Mouse (Mus musculus) hindbrain, embryonic 12.5 days (tissue): ENCODE measurements around the gene Hyls1. TPM values are rescaled to one million over a fixed set of nuclear protein-coding genes. Genes with fewer than 3 reads are reported as not detected.
"Not testable (repeated sequence)": the region's sequence is repeated elsewhere in the genome, so short reads cannot be mapped to it uniquely, and the experiment has no call there.

Source experiments
- ATAC-seq: fragments of 200-750 bp; cut with Nextera tagmentation; 2 replicates; pipeline ENCODE4 v1.8.0; 2017; ENCODE audit warnings: moderate TSS enrichment; ENCODE audit not compliant: low FRiP score
- H3K27ac ChIP-seq: fragments of 300-500 bp; sonication (generic); 2 replicates; pipeline ENCODE4 v1.5.1; 2016; ENCODE audit warnings: mild to moderate bottlenecking
- H3K27me3 ChIP-seq: fragments of 300-500 bp; sonication (generic); 2 replicates; pipeline ENCODE4 v1.6.1; 2016; ENCODE audit warnings: mild to moderate bottlenecking
- H3K36me3 ChIP-seq: fragments of 300-500 bp; sonication (generic); 2 replicates; pipeline ENCODE4 v1.6.1; 2016; ENCODE audit warnings: mild to moderate bottlenecking
- H3K4me1 ChIP-seq: fragments of 300-500 bp; sonication (generic); 2 replicates; pipeline ENCODE4 v1.6.1; 2016
- H3K4me2 ChIP-seq: fragments of 300-500 bp; sonication (generic); replicated peaks from 2 replicates; pipeline ENCODE4 v1.6.1; 2016; ENCODE audit warnings: mild to moderate bottlenecking
- H3K4me3 ChIP-seq: fragments of 300-500 bp; sonication (generic); 2 replicates; pipeline ENCODE4 v1.5.1; 2016; ENCODE audit warnings: mild to moderate bottlenecking
- H3K9ac ChIP-seq: fragments of 300-500 bp; sonication (generic); 2 replicates; pipeline ENCODE4 v1.6.1; 2016; ENCODE audit warnings: mild to moderate bottlenecking, moderate library complexity
- H3K9me3 ChIP-seq: fragments of 300-500 bp; sonication (generic); replicated peaks from 2 replicates; pipeline ENCODE4 v1.6.1; 2016; ENCODE audit warnings: mild to moderate bottlenecking
- WGBS: fragments of 180-500 bp; shearing (Covaris S2); methylation state at CpG from one replicate; pipeline ENCODE4 v1.1.7; 2016; 5-methylcytosine and 5-hydroxymethylcytosine counted together
- polyA plus RNA-seq: library from polyadenylated mRNA; unstranded; fragments of >200 nt; fragmentation: Nextera tagmentation; extraction: Ambion mirVana; gene quantifications from 2 replicates; pipeline ENCODE4 v1.2.1, GENCODE M21; 2016

Gene Hyls1
- polyA plus RNA-seq, result 21.8 and 22.3 TPM in 2 replicates

DNA sequence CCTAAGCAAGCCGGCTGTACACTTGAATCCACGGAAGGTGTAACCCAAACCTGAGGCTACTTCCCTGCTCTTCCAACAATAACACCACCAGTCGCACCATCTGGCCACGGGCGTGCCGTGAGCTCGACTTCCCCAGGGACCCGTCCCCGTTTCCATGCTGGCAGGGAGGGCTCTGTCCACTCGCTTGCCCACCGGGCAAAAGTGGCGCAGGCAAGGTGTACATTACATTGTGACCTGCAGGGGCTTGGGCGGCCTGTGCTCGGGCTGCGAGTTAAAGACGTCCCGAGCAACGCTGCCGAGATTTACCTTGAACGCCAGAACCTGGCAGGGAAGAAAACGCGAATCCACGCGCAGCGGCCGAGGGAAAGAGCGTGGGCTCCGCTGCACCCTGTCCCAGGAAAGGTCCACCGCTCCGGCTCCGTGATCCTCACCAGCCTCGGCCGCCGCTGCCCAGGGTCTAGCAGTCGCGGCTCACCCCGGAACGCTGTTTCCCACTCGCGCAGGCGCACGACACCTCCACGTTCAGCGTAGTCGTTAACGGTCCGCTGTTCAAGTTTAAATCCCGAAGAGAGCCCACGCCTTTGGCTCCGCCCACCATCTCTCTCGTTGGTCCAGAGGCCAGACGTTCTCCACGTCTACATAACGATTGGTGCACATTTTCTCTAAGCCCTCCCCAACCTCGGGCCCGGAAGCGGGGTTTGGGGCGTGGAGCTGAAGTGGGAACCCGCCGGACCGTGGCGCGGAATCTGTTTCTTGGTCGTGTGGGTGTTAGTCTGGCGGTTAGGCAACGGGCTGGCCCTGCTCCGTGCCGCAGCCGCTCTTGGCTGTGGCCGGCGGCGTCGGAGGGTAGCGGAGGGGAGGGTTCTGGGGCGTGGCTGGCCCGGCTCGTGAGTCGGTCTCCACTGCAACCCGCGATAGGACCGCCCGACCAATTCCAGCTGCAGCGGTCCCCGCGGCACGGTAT lies at the start of gene Hyls1, which contains the start of gene Pate2:
TSS of gene Hyls1 (minus strand) at position 828 of the 964 bp plus-strand sequence.
TSS of gene Pate2 (plus strand) at position 714 of the 964 bp plus-strand sequence.
- Histone ChIP-seq H3K36me3 (peaks cover 26% of the 10 kb centered on the region), H3K4me3 (peak within 1 kb of the TSS; percentile 73), H3K27ac (peak within 1 kb of the TSS; percentile 91), H3K27me3 (peaks cover 11% of the 10 kb centered on the region), H3K9ac (peak within 1 kb of the TSS; percentile 75), H3K9me3 (no peaks in the 10 kb centered on the region), H3K4me1 (peaks cover 14% of the 10 kb centered on the region), H3K4me2 (peak within 1 kb of the TSS; percentile 71)
- under 1% methylated on average over 86 of the region's 86 CpGs for WGBS
- peak; percentile 98 for ATAC-seq

DNA sequence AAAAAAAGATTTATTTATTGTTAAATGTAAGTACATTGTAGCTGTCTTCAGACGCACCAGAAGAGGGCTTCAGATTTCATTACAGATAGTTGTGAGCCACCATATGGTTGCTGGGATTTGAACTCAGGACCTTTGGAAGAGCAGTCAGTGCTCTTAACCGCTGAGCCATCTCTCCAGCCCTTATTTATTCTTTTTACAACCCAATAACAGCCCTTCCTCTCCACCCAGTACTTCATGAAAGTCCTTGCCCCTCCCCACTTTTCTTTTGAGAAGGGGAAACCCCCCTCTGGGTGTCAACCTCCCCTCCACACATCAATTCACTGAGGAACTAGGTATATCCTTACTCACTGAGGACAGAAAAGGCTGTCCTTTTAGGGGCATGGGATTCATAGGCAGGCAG lies 46.6 kb upstream of the Hyls1 start:
- not testable (repeated sequence) for H3K4me3 ChIP-seq, H3K27me3 ChIP-seq, ATAC-seq, H3K4me2 ChIP-seq, H3K27ac ChIP-seq, H3K36me3 ChIP-seq, H3K4me1 ChIP-seq, H3K9ac ChIP-seq, H3K9me3 ChIP-seq
- WGBS, result 71% methylated on average over 2 of the region's 2 CpGs

DNA sequence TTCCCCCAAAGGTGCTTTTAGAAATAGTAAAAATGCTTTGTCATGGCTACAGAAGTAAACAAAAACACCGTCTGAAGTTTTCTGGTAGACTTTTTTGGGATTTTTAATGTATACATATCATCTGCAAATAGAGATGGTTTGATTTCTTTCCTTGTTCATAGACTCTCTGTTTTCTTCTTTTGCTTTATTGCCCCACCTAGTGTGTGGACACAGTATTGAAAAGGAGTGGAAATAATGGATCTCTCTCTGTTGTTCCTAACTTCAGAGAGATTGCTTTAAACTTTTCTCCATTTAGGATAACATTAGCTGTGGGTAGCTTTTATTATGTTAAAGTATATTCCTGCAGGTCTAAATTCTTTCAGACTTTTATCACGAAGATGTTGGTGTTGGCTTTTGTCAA lies 43.8 kb upstream of the Hyls1 start:
- Histone ChIP-seq H3K36me3 (no peaks in the 10 kb centered on the region), H3K27ac (no peak overlapping the region), H3K27me3 (no peaks in the 10 kb centered on the region), H3K9ac (no peak overlapping the region), H3K4me1 (no peaks in the 10 kb centered on the region), H3K4me3 (no peak overlapping the region), H3K9me3 (no peaks in the 10 kb centered on the region), H3K4me2 (no peak overlapping the region)
- WGBS, result 22% methylated on average over 2 of the region's 2 CpGs
- ATAC-seq, result no peak

DNA sequence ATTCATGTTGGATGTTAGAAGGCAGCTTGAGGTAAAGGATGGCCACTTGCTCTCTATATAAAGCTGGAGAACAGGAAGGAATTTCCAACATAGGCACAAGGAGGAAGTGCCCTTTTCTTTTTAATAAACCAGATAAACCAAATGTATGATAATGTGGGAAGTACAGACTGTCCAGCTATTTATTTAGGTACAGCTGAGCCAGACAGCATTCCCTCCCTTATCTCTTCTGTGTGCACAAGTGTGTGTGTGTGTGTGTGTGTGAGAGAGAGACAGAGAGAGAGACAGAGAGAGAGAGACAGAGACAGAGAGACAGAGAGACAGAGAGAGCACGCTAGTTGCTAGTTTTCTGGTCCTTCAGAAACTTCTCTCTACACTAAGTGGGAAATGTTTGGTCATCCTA lies 41.6 kb upstream of the Hyls1 start, which contains the start of gene Pate4:
TSS of gene Pate4 (minus strand) at position 101 of the 400 bp plus-strand sequence.
- Histone ChIP-seq H3K27me3 (no peaks in the 10 kb centered on the region), H3K36me3 (no peaks in the 10 kb centered on the region), H3K9ac (no peak within 1 kb of the TSS), H3K4me2 (no peak within 1 kb of the TSS), H3K4me1 (no peaks in the 10 kb centered on the region), H3K4me3 (no peak within 1 kb of the TSS), H3K27ac (no peak within 1 kb of the TSS), H3K9me3 (no peaks in the 10 kb centered on the region)
- WGBS, result 83% methylated on average over 1 of the region's 1 CpGs
- no peak for ATAC-seq

DNA sequence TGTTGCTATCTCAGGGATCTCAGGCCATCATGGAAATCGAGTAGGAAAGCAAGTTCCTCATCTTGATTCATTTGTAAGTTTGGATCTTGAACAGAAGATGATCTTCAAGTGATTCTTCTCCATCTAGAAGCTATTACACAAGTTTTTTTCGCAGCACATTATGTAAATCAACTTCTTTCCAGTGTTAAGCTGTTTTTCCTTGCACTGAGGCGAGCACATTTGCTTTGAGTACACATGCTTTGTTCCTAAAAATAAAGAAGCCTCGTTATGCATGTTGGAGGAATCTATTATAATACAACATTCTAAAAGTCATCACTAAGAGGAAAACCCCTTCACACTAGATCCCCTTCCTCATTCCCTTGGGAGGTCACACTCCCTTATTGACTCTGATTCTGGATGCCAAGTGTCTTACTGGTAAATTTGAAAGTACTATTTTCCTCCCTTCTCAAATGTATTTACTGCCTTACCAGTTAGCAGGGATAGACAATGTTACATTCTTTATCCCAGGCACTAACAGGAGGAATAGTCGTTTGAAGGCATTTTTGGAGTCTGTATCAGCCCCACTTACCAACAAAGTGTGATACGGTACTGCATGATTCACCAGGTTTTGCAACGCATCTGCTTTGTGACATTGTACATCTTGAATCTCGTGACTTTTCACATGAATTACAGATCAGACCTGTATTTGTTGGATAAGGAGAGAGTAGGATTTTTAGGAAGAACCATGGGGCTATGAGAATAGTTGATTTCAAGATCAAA lies 37.6 kb upstream of the Hyls1 start:
- Histone ChIP-seq H3K27ac (no peak overlapping the region), H3K4me1 (no peaks in the 10 kb centered on the region), H3K4me3 (no peak overlapping the region), H3K9ac (no peak overlapping the region), H3K9me3 (no peaks in the 10 kb centered on the region), H3K4me2 (no peak overlapping the region), H3K27me3 (no peaks in the 10 kb centered on the region), H3K36me3 (no peaks in the 10 kb centered on the region)
- 70% methylated on average over 8 of the region's 8 CpGs for WGBS
- no peak for ATAC-seq

DNA sequence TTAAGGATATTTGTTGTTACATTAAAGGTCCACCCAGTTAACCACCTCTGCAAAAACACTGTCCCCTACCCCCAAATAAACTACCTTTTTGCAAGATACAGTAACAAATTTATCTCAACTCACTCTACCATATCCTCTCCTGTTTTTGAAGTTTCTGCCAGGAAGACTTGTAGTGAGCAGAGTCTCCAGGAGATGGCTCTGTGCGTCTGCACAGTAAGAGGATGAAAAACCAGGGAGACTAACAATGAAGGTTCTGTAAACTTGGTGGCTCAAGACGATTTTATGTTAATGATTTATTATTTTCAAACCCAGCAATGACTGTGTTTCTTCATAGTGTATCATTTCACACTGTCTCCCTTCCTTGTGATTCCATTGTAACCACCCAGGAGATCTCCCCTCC lies 22.7 kb upstream of the Hyls1 start:
- Histone ChIP-seq H3K4me2 (no peak overlapping the region), H3K4me3 (no peak overlapping the region), H3K27ac (no peak overlapping the region), H3K27me3 (no peaks in the 10 kb centered on the region), H3K9ac (no peak overlapping the region), H3K9me3 (no peaks in the 10 kb centered on the region; the same call in 1 of the 2 replicates), H3K36me3 (no peaks in the 10 kb centered on the region), H3K4me1 (no peaks in the 10 kb centered on the region)
- WGBS, result 5% methylated on average over 2 of the region's 2 CpGs
- no peak for ATAC-seq

DNA sequence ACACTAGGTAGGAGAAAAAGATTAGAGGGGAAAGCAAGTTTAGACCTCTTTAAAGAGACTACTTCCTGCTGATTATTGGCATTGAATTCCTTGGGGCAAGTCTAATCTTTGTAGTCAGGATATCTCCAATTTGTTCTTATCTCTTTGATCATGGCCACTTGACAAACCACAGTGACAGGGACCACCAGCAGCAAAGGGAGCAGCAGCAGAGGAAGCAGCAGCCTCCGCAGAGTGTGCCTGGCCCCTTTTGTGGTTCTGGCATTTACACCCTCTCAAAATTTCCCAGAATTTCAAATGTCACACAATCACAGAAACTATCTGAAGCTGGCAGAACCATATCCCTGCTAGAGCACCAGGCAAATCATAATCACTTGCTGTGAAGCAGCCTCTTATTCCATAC lies 17.5 kb upstream of the Hyls1 start:
- no peak for ATAC-seq
- Histone ChIP-seq H3K27me3 (no peaks in the 10 kb centered on the region), H3K4me1 (no peaks in the 10 kb centered on the region), H3K27ac (no peak overlapping the region), H3K36me3 (no peaks in the 10 kb centered on the region), H3K4me3 (no peak overlapping the region), H3K9ac (no peak overlapping the region), H3K9me3 (no peaks in the 10 kb centered on the region; the same call in 1 of the 2 replicates), H3K4me2 (no peak overlapping the region)
- WGBS, result 79% methylated on average over 1 of the region's 1 CpGs

DNA sequence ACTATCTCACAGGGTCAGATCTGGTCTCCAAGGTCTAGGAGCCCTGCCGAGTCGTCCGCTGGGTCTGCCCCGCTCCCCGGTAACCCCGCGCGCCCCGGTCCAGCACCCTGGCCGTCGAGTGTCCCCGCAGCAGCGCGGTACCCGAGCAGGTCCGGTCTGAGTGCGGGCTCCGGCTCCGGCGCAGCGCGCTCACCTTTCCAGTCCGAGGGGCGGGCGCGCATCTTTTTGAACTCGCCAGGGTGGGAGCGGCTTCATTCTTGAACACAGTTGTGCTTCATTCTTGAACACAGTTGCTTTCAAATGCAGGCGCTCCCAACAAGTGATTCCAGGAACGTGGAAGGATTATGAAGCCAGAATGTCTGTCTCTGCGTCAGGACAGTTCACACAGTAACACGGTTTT lies 4.2 kb upstream of the Hyls1 start:
- H3K4me3 ChIP-seq, result peak overlapping the region; percentile 29
- 5% methylated on average over 32 of the region's 32 CpGs for WGBS
- H3K9me3 ChIP-seq, result no peaks in the 10 kb centered on the region
- no peaks in the 10 kb centered on the region for H3K36me3 ChIP-seq
- H3K4me1 ChIP-seq, result peaks cover 5% of the 10 kb centered on the region
- H3K27ac ChIP-seq, result no peak overlapping the region
- H3K4me2 ChIP-seq, result peak overlapping the region; percentile 55
- ATAC-seq, result no peak
- H3K9ac ChIP-seq, result peak overlapping the region; percentile 47
- H3K27me3 ChIP-seq, result peaks cover 14% of the 10 kb centered on the region

DNA sequence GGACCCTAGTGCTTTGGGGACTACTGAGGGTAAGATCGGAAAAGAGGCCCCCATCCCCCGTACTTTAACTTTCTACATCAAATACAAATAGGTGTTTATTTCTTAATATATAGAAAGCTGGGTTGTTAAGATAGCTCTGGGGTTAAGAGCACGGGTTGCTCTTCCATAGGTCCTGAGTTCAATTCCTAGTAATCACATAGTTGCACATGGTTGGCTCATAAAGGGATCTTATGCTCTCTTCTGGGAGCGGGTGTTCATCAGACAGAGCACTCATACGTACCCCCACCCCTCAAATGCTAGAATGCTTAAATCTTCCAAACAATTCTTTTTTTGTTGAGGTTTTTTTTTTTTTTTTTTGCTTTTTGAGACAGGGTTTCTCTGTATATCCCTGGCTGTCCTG lies 465 bp upstream of the Hyls1 start:
- Histone ChIP-seq H3K27me3 (peaks cover 14% of the 10 kb centered on the region), H3K9me3 (no peaks in the 10 kb centered on the region), H3K9ac (peak overlapping the region; percentile 59), H3K4me1 (peaks cover 14% of the 10 kb centered on the region), H3K36me3 (peaks cover 18% of the 10 kb centered on the region), H3K4me2 (peak overlapping the region; percentile 71), H3K4me3 (peak overlapping the region; percentile 73), H3K27ac (peak overlapping the region; percentile 91; the same call in 1 of the 2 replicates)
- ATAC-seq, result peak; percentile 20; the same call in 1 of the 2 replicates
- WGBS, result 11% methylated on average over 5 of the region's 5 CpGs

DNA sequence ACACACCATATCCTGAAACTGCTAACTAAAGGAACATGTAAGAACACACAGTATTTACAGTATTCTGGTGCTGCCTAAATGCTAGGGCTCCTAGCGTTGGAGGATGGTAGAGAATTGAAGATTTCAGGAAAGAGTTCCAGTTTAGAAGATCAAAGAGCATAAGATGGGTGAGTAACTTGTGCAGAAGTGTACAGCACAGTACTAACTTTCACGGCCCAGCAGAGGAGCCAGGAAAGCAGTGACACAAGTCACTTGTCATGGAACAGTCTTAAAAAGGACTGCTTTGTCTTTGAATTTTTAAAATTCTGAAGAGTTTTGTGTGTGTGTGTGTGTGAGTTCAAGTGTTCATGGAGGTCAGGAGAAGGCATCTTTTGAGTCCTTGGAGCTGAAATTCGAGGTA lies 2.2 kb downstream of the Hyls1 start:
- Histone ChIP-seq H3K4me2 (no peak overlapping the region), H3K4me3 (no peak overlapping the region), H3K36me3 (peaks cover 30% of the 10 kb centered on the region), H3K9ac (no peak overlapping the region), H3K4me1 (peaks cover 10% of the 10 kb centered on the region), H3K27ac (no peak overlapping the region), H3K9me3 (no peaks in the 10 kb centered on the region), H3K27me3 (no peaks in the 10 kb centered on the region)
- no peak for ATAC-seq
- WGBS, result 85% methylated on average over 3 of the region's 3 CpGs

DNA sequence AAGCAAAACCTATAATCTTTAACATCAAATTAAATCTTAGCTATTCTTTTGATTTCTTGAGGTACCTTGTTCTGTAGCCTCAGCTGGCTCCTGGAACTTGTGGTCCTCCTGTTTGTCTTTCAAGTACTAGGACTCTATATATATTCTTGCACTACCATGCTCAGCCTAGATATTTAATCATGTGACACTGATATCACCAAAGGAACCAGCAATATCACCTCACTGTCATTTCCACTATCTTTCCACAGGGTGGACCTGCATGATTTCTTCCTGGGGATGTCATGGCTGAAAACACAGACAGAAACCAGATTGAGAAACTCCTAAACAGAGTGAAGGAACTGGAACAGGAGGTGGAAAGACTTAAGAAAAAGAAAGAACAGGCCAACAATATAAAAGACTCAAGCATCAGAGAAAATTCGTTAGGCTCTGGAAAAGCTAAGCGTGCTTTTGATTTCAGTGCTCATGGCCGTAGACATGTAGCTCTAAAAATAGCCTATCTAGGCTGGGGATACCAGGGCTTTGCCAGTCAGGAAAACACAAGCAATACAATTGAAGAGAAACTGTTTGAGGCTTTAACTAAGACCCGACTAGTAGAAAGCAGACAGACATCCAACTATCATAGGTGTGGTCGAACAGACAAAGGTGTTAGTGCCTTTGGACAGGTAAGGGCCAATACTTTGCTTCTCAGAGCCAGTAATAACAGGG lies 5.5 kb downstream of the Hyls1 start:
- H3K36me3 ChIP-seq, result peaks cover 41% of the 10 kb centered on the region
- 94% methylated on average over 5 of the region's 5 CpGs for WGBS

DNA sequence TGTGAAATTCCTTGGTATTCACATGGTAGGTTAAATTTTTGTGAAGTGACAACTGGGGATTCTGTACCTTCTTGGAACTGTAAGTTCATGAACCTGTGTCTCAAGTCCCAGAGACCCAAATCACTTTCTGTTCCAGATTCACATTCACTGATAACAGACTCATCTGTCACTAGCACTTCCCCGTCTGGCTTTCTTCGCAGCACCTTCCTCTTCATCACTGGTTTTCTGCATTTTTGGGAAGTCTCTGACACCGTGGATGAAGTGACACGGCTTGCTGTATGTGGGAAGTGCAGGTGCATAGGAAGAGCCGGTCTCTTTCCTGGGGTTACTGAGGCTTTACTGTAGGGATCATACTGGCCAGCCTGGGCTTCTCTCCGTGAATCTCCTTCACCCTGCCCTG lies 8.6 kb downstream of the Hyls1 start:
- Histone ChIP-seq H3K4me1 (peaks cover 13% of the 10 kb centered on the region), H3K36me3 (peaks cover 28% of the 10 kb centered on the region), H3K9me3 (no peaks in the 10 kb centered on the region), H3K4me3 (no peak overlapping the region), H3K4me2 (no peak overlapping the region), H3K9ac (no peak overlapping the region), H3K27me3 (0 out of 2 replicates have a peak, but pooled peaks cover 8% of the 10 kb centered on the region), H3K27ac (no peak overlapping the region)
- ATAC-seq, result no peak
- WGBS, result 96% methylated on average over 6 of the region's 6 CpGs

More for the DNA sequence above, 5.5 kb downstream of the Hyls1 start:
- no peaks in the 10 kb centered on the region for H3K9me3 ChIP-seq
- no peak overlapping the region for H3K4me2 ChIP-seq
- H3K4me1 ChIP-seq, result peaks cover 16% of the 10 kb centered on the region
- H3K4me3 ChIP-seq, result no peak overlapping the region
- H3K27me3 ChIP-seq, result no peaks in the 10 kb centered on the region
- H3K9ac ChIP-seq, result no peak overlapping the region
- H3K27ac ChIP-seq, result no peak overlapping the region
- ATAC-seq, result no peak
